22 mouse cellular contexts compared by ENCODE assay signal in genomic region chr10:41735398-41735797, GRCm38 (mm10).
"Had no signal": no experiment of that assay in that cellular context is flagged by ENCODE, and none has a peak within 500 bp of the region (broad histone marks: within the 10 kb centered on the region; RNA-seq: fewer than 3 reads in every experiment).

No protein-coding gene starts in this region.

- H3K27me3 ChIP-seq: heart, embryonic 12.5 days; hindbrain, embryonic 13.5 days; hindbrain, embryonic 15.5 days; kidney, embryonic 15.5 days; limb, embryonic 13.5 days; limb, embryonic 15.5 days had no signal

- H3K4me2 ChIP-seq: heart, embryonic 12.5 days; hindbrain, embryonic 13.5 days; hindbrain, embryonic 15.5 days; kidney, embryonic 15.5 days; limb, embryonic 13.5 days; limb, embryonic 15.5 days had no signal

- H3K27ac ChIP-seq: heart, embryonic 10.5 days; hindbrain, embryonic 13.5 days; hindbrain, embryonic 15.5 days; hindbrain, postnatal 0 days; kidney, embryonic 15.5 days; kidney, postnatal 0 days; limb, embryonic 13.5 days; limb, embryonic 15.5 days had no signal

- ATAC-seq: hindbrain, postnatal 0 days; intestine, embryonic 16.5 days had no signal

- DNase-seq: gastrocnemius, postnatal 14 days; heart, adult 18-20 months; heart, postnatal 10 days; heart, postnatal 4 days; kidney, adult 11 months; kidney, adult 2 months; kidney, adult 9 months; kidney, postnatal 14 days; kidney, postnatal 36 days; layer of hippocampus, adult 9-11 months; layer of hippocampus, postnatal 36 days; left cerebral cortex, postnatal 4 days had no signal

- H3K9me3 ChIP-seq: heart, embryonic 10.5 days; heart, embryonic 12.5 days; hindbrain, embryonic 13.5 days; hindbrain, embryonic 15.5 days; kidney, embryonic 15.5 days; limb, embryonic 15.5 days had no signal

- H3K4me1 ChIP-seq: heart, embryonic 12.5 days; hindbrain, embryonic 13.5 days; hindbrain, embryonic 15.5 days; kidney, embryonic 15.5 days; limb, embryonic 13.5 days; limb, embryonic 15.5 days had no signal

- H3K9ac ChIP-seq: heart, embryonic 12.5 days; hindbrain, embryonic 13.5 days; hindbrain, embryonic 15.5 days; kidney, embryonic 15.5 days; limb, embryonic 13.5 days; limb, embryonic 15.5 days had no signal

- H3K4me3 ChIP-seq: heart, embryonic 10.5 days; heart, embryonic 12.5 days; hindbrain, embryonic 13.5 days; hindbrain, embryonic 15.5 days; kidney, embryonic 15.5 days; limb, embryonic 13.5 days; limb, embryonic 15.5 days had no signal
